Mouse (Mus musculus) heart, embryonic 13.5 days (tissue): Measurements from ENCODE around the gene Pnkp. TPM values are rescaled to one million over a fixed set of nuclear protein-coding genes. Genes with fewer than 3 reads are reported as not detected.

Experiments
- ATAC-seq: fragments of 200-750 bp; cut with Nextera tagmentation; 2 replicates; pipeline ENCODE4 v1.8.0; 2017; ENCODE audit warnings: moderate TSS enrichment; ENCODE audit not compliant: insufficient number of reproducible peaks, low FRiP score, low TSS enrichment; ENCODE audit errors: extremely low read depth
- H3K27ac ChIP-seq: fragments of 300-500 bp; sonication (generic); replicated peaks from 2 replicates; pipeline ENCODE4 v1.5.1; 2015; ENCODE audit warnings: moderate library complexity, mild to moderate bottlenecking, inconsistent platforms
- H3K27me3 ChIP-seq: fragments of 300-500 bp; sonication (generic); replicated peaks from 2 replicates; pipeline ENCODE4 v1.6.1; 2015; ENCODE audit warnings: mild to moderate bottlenecking, inconsistent platforms
- H3K36me3 ChIP-seq: fragments of 300-500 bp; sonication (generic); 2 replicates; pipeline ENCODE4 v1.6.1; 2015; ENCODE audit warnings: mild to moderate bottlenecking, inconsistent platforms
- H3K4me1 ChIP-seq: fragments of 300-500 bp; sonication (generic); 2 replicates; pipeline ENCODE4 v1.6.1; 2015; ENCODE audit warnings: inconsistent platforms
- H3K4me2 ChIP-seq: fragments of 300-500 bp; sonication (generic); 2 replicates; pipeline ENCODE4 v1.6.1; 2015; ENCODE audit warnings: inconsistent platforms, mild to moderate bottlenecking, moderate library complexity
- H3K4me3 ChIP-seq: fragments of 300-500 bp; sonication (generic); 2 replicates; pipeline ENCODE4 v1.5.1; 2015; ENCODE audit warnings: moderate library complexity, mild to moderate bottlenecking, inconsistent platforms
- H3K9ac ChIP-seq: fragments of 300-500 bp; sonication (generic); 2 replicates; pipeline ENCODE4 v1.6.1; 2015; ENCODE audit warnings: inconsistent platforms, mild to moderate bottlenecking, moderate library complexity
- H3K9me3 ChIP-seq: fragments of 300-500 bp; sonication (generic); 2 replicates; pipeline ENCODE4 v1.6.1; 2016; ENCODE audit warnings: inconsistent platforms
- WGBS: fragments of 180-500 bp; shearing (Covaris S2); methylation state at CpG from one replicate; pipeline ENCODE4 v1.1.7; 2015; ENCODE audit warnings: mixed read lengths; 5-methylcytosine and 5-hydroxymethylcytosine counted together
- polyA plus RNA-seq: library from polyadenylated mRNA; unstranded; fragments of >200 nt; fragmentation: Nextera tagmentation; extraction: Ambion mirVana; gene quantifications from 2 replicates; pipeline ENCODE4 v1.2.1, GENCODE M21; 2015

Pnkp gene
- polyA plus RNA-seq, result 24.0 and 24.3 TPM in 2 replicates

DNA sequence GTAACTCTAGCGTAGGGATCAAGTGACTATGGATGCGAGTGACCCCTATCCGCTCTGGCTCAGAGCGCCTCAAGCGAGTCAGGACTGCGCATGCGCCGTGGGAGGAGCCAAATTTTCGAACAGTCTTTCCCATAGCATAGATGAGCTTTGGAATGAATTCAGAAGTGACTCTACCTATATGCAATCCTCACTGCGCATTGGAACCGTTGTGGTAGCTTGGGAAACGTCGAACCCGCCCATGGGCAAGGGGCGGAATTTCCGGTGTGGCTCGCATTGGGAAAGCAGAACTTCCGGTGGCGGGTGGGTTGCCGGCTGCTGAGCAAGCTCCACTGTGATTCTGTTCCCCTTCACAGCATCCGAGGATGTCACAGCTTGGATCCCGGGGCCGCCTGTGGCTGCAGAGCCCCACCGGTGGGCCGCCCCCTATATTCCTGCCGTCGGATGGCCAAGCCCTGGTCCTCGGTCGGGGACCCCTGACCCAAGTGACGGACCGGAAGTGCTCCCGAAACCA, at the start of gene Pnkp:
Gene Pnkp (plus strand): TSS at position 98 of the 511 bp plus-strand sequence.
- H3K4me1 ChIP-seq, result peaks cover 69% of the 10 kb centered on the region
- peak; percentile 5; the same call in 1 of the 2 replicates for ATAC-seq
- WGBS, result under 1% methylated on average over 32 of the region's 32 CpGs

DNA sequence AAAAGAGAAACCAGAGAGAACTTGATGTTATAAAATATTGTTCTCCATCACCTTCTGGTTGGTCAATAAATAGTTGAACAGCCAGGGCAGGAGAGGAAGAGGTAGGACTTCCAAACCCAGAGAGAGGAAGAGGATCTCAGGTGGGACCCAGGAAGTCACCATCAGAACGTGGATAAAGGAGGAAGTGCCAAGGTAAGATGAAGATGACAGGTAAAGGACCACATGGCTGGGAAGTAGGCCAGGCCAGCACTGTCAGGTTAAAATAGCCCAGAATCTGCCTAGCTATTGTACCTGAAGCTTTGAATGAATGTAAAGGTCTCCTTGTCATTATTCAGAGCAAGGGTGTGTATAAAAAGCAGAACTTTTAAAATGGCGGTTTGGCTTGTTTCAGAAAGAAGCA, 48.0 kb upstream of the Pnkp start:
- 63% methylated on average over 2 of the region's 2 CpGs for WGBS
- H3K9me3 ChIP-seq, result no peaks in the 10 kb centered on the region

More for the DNA sequence above, at the start of gene Pnkp:
- H3K9me3 ChIP-seq, result no peaks in the 10 kb centered on the region
- peak within 1 kb of the TSS; percentile 88 for H3K4me3 ChIP-seq
- peak within 1 kb of the TSS; percentile 93 for H3K27ac ChIP-seq
- peaks cover 35% of the 10 kb centered on the region for H3K36me3 ChIP-seq
- H3K4me2 ChIP-seq, result peak within 1 kb of the TSS; percentile 87
- no peaks in the 10 kb centered on the region for H3K27me3 ChIP-seq
- H3K9ac ChIP-seq, result peak within 1 kb of the TSS; percentile 94

DNA sequence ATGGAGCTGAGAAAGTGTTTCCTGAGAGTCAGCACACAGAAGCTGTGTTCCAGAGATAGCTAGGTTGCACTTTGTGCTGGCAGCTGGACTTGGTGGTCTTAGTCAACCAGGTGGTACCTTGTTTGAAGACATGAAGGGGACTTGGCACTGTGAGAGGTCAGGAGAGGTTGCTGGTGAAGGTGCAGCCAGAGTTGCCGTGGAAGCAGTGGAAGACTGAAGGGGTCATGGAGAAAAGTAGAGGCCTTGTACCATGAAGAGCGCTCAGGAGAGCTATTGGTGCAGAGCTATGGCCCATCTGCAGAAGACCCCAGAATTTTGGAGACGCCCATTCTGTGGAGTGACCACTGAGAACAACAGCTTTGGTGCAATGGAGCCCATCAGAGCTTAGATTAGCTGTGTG, 47.5 kb upstream of the Pnkp start:
- no peak overlapping the region for H3K27ac ChIP-seq

More for the DNA sequence above, 48.0 kb upstream of the Pnkp start:
- H3K27ac ChIP-seq, result no peak overlapping the region
- H3K4me3 ChIP-seq, result no peak overlapping the region
- H3K36me3 ChIP-seq, result peaks cover 29% of the 10 kb centered on the region
- peaks cover 9% of the 10 kb centered on the region; the same call in 1 of the 2 replicates for H3K27me3 ChIP-seq
- no peak for ATAC-seq
- no peaks in the 10 kb centered on the region for H3K4me1 ChIP-seq
- no peak overlapping the region for H3K4me2 ChIP-seq
- H3K9ac ChIP-seq, result no peak overlapping the region

DNA sequence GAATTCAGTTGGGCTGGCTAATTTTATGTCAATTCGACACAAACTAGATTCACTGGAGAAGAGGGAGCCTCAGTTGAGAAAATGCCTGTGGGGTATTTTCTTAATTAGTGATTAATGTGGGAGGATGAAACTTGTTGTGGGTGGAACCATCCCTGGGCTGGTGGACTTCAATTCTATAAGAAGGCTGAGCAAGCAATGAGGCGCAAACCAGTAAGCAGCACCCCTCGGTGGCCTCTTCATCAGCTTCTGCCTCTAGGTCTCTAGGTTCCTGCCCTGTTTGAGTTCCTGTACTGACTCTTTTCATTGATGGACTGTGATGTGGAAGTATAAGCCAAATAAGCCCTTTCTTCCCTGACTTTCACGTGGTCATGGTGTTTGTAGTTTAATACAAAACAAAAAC, 46.6 kb upstream of the Pnkp start:
- Histone ChIP-seq H3K4me3 (no peak overlapping the region), H3K4me2 (no peak overlapping the region), H3K27me3 (peaks cover 2% of the 10 kb centered on the region; the same call in 1 of the 2 replicates), H3K9me3 (no peaks in the 10 kb centered on the region), H3K36me3 (peaks cover 32% of the 10 kb centered on the region), H3K27ac (no peak overlapping the region), H3K9ac (no peak overlapping the region), H3K4me1 (peaks cover 9% of the 10 kb centered on the region)
- 73% methylated on average over 4 of the region's 4 CpGs for WGBS
- ATAC-seq, result no peak

More for the DNA sequence above, 47.5 kb upstream of the Pnkp start:
- ATAC-seq, result no peak
- Histone ChIP-seq H3K9me3 (no peaks in the 10 kb centered on the region), H3K4me2 (no peak overlapping the region), H3K4me1 (0 out of 2 replicates have a peak, but pooled peaks cover under 1% of the 10 kb centered on the region), H3K4me3 (no peak overlapping the region), H3K36me3 (peaks cover 32% of the 10 kb centered on the region), H3K9ac (no peak overlapping the region), H3K27me3 (peaks cover 9% of the 10 kb centered on the region; the same call in 1 of the 2 replicates)
- whole genome bisulfite sequencing, result 71% methylated on average over 3 of the region's 3 CpGs

DNA sequence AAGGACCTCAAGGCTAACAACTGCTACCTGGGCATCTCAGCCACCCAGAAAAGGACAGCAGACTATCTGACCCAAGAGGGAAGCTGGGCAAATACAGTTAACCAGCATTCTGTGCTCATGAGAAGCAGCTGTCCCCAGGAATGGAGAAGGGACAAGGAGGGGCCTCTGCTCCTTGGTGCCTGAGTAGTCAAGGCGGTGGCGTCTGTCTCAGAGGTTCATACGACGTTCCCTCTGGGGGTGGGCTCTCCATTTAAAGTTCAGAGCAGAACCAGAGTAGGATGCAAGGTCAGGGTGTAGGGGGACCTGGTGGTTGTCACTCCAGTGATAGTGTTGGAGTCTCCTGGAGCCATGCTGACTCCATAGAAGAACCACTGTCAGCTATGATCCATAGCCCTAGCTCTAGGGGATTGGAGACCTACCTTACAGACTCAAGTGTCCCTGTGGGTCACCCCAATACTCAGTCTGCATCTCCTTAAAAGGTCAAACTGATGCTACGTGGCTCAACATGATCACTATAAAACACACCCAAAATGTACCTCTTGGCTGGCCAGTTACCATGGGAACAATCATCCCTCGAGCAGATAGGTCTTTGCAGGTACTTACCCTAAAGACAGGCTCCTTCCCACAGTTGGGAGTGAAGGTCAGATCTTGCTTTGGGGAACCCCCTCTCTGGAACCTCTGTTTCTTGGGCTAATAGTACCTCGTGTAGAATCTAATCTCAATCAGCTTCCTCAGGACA, 46.0 kb upstream of the Pnkp start:
- no peak for ATAC-seq
- peaks cover 9% of the 10 kb centered on the region for H3K4me1 ChIP-seq

DNA sequence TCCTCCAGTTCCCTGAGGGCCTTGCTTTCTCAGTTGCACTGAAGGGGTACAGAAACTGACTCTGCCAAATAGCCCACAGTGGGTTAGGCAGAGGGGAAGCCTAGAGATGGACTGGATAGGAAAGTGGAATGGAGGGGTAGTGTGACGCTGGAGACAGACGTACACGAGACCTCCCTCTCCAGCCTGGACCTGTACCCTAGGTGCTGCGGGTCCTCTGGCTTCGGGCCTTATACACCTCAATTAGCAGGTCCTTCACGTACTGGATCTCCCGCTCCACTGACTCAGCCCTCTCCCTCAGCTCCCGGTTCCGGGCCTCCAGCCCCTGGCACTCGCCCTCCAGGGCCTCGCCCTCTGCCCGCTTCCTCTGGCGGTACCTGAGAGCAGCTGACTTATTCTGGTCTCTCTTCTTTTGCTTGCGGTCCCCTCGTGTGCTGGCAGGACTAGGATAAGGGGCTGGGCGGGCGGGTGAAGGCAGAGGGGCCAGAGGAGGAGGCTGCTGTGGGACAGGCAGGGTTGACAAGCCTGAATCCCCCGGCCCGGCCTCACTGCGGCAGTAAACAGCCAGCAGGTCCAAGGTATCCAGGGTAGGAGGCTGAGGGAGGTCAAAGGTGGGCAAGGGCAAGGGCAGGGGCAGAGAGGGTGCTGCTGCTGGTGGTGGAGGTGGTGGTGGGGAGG, 44.2 kb upstream of the Pnkp start:
- H3K4me3 ChIP-seq, result no peak overlapping the region
- H3K27me3 ChIP-seq, result no peaks in the 10 kb centered on the region
- H3K4me1 ChIP-seq, result peaks cover 16% of the 10 kb centered on the region
- no peak overlapping the region for H3K9ac ChIP-seq
- H3K27ac ChIP-seq, result no peak overlapping the region
- peaks cover 32% of the 10 kb centered on the region for H3K36me3 ChIP-seq
- no peaks in the 10 kb centered on the region for H3K9me3 ChIP-seq
- WGBS, result 85% methylated on average over 20 of the region's 20 CpGs
- no peak for ATAC-seq
- no peak overlapping the region for H3K4me2 ChIP-seq

More for the DNA sequence above, 46.0 kb upstream of the Pnkp start:
- Histone ChIP-seq H3K27me3 (no peaks in the 10 kb centered on the region; the same call in 1 of the 2 replicates), H3K9me3 (no peaks in the 10 kb centered on the region), H3K4me2 (no peak overlapping the region), H3K9ac (no peak overlapping the region), H3K4me3 (no peak overlapping the region), H3K36me3 (peaks cover 32% of the 10 kb centered on the region), H3K27ac (no peak overlapping the region)
- 76% methylated on average over 7 of the region's 7 CpGs for WGBS

DNA sequence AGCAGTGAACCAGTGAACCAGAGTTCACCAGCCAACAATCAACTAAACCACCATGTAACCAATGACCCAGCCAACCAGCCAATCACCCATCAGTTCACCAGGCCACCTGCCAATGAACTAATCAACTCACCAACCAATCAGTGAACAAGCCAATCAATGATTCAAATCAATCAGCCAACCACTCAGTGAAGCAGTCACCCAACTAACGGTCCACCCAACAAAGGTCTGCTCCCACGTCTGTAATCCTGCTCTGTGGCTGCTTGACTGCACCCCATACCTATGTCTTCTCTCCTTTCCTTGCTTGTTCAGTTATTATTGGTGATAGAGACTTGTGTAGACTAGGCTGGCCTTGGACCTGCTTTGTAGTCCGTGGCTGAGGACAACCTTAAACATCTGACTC, 43.0 kb upstream of the Pnkp start:
- H3K27ac ChIP-seq, result no peak overlapping the region
- H3K4me2 ChIP-seq, result no peak overlapping the region
- peaks cover 28% of the 10 kb centered on the region for H3K4me1 ChIP-seq
- WGBS, result 85% methylated on average over 3 of the region's 3 CpGs
- no peak for ATAC-seq
- no peak overlapping the region for H3K4me3 ChIP-seq
- H3K27me3 ChIP-seq, result no peaks in the 10 kb centered on the region
- H3K9ac ChIP-seq, result no peak overlapping the region
- H3K9me3 ChIP-seq, result no peaks in the 10 kb centered on the region
- H3K36me3 ChIP-seq, result peaks cover 38% of the 10 kb centered on the region

DNA sequence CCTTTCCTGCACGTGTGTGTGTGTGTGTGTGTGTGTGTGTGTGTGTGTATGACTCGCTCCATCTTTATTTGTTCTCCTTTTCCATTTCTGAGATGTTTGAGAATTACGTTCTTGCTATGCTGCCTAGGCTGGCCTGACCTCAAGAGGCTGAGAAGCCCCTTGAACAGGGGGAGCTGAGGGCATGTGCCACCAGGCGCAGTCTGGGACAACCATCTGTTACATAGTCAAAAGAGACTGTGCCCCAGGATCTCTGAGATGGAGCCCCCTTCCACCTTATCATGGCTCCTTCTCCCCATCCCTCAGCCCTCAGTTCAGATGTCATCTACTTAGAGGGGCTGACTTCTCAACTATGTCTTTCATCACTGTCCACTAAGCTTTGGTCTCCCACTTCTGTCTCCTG, 42.5 kb upstream of the Pnkp start:
- Histone ChIP-seq H3K4me3 (no peak overlapping the region), H3K4me2 (peak overlapping the region; percentile 86; the same call in 1 of the 2 replicates), H3K9ac (no peak overlapping the region), H3K27me3 (no peaks in the 10 kb centered on the region), H3K36me3 (peaks cover 38% of the 10 kb centered on the region), H3K27ac (no peak overlapping the region), H3K9me3 (no peaks in the 10 kb centered on the region), H3K4me1 (peaks cover 32% of the 10 kb centered on the region)
- ATAC-seq, result no peak
- whole genome bisulfite sequencing, result 88% methylated on average over 4 of the region's 4 CpGs

DNA sequence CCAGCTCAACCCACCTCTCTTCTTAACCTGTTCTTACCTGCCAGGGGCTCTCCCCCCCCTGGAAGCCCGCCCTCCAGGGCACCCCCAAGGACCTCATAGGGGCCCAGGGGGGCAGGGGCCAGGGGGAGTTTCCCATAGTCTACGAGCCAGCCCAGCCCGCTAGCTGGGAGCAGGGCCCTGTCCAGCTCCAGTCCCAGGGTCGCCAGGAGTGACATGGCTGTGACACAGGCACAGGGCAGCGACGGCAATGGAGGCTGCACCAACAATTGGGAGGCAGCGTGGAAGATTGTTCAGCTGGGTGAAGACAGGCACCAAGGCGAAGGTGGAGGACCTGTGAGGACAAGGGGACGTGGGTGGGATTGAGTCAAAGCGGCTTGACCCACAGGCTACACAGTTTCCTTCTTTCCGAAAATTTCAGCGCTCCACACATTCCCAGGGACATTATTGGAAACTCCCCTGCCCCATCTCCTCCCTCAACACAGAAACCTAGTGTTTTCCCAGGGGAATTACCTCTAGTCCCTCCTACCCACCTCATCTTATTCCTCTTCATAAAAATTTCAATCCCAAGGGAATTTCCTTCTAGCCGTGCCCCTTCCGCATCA, 41.9 kb upstream of the Pnkp start:
- peak overlapping the region; percentile 69 for H3K9ac ChIP-seq
- peaks cover 39% of the 10 kb centered on the region for H3K4me1 ChIP-seq
- H3K9me3 ChIP-seq, result no peaks in the 10 kb centered on the region
- H3K4me3 ChIP-seq, result peak overlapping the region; percentile 90
- no peaks in the 10 kb centered on the region for H3K27me3 ChIP-seq
- 24% methylated on average over 14 of the region's 14 CpGs for whole genome bisulfite sequencing
- peak overlapping the region; percentile 86 for H3K4me2 ChIP-seq
- H3K27ac ChIP-seq, result peak overlapping the region; percentile 99
- ATAC-seq, result no peak
- H3K36me3 ChIP-seq, result peaks cover 38% of the 10 kb centered on the region

DNA sequence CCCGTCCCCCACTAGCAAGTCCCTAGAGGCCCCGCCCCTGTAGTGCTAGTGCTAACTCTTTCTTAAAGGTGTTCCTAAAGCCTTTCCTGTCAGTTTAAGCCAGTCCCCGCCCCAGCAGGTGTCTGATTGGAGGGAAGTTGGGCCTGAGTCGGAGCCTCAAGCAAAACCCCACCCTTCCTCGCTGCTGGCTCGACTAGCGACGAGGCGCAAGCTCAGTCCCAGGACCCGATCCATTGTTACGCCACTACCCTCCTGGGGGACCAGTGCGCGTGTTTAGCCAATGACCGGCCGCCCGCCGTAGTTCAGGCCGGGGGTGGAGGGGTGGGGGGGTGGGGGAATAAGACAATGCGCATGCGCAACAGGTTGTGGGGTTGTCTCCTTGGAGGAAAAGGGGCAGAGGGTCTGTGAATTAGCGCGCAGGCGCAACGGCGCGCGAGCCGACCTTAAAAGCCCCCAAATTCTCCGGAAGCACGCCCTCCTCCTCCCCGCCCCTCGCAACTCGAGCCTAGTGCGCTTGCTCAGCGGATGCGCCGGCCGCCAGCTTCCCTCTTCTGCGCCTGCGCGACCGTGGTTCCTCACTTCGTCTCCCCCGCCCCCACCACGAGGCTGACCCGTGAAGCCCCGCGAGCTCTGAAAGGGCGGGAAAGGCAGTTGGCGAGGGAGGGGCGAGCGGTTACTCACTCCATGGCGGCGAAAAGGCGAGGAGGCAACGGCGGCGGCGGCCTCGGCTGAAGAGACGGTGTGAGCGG, 41.0 kb upstream of the Pnkp start, which contains the start of the genes Nup62 and Il4i1:
Gene Nup62 (plus strand): TSS at position 368 of the 749 bp plus-strand sequence.
Gene Il4i1 (plus strand): TSS at position 667 of the 749 bp plus-strand sequence.
- H3K27me3 ChIP-seq, result no peaks in the 10 kb centered on the region
- peaks cover 35% of the 10 kb centered on the region for H3K36me3 ChIP-seq
- H3K27ac ChIP-seq, result peak within 1 kb of the TSS; percentile 99
- peaks cover 47% of the 10 kb centered on the region for H3K4me1 ChIP-seq
- H3K9me3 ChIP-seq, result no peaks in the 10 kb centered on the region
- peak within 1 kb of the TSS; percentile 98 for H3K9ac ChIP-seq
- peak; percentile 84 for ATAC-seq
- WGBS, result under 1% methylated on average over 62 of the region's 62 CpGs
- peak within 1 kb of the TSS; percentile 86 for H3K4me2 ChIP-seq
- H3K4me3 ChIP-seq, result peak within 1 kb of the TSS; percentile 90
